Mouse (Mus musculus): ENCODE data around the gene Tgfbr3.

GRCm38 (mm10) chr5:107227580-107227979 is 61.8 kb downstream of the Tgfbr3 start:
- TF ChIP-seq CTCF (IDR thresholded peaks at IDR 0.05; ENCODE audit: borderline replicate concordance, control insufficient read depth, extremely low read depth, insufficient read depth, low read length, poor library complexity), result no peak
- no peak for TF ChIP-seq POLR2A (IDR thresholded peaks at IDR 0.05; ENCODE audit: control insufficient read depth, extremely low read depth, insufficient read depth, low read length, poor library complexity)
